Mouse (Mus musculus): ENCODE measurements around the gene Pcbp4. TPM values are rescaled to one million over a fixed set of nuclear protein-coding genes. Genes with fewer than 3 reads are reported as not detected.

Pcbp4 gene
- polyA plus RNA-seq, 1 experiment from 2014 or later = 242 TPM

DNA sequence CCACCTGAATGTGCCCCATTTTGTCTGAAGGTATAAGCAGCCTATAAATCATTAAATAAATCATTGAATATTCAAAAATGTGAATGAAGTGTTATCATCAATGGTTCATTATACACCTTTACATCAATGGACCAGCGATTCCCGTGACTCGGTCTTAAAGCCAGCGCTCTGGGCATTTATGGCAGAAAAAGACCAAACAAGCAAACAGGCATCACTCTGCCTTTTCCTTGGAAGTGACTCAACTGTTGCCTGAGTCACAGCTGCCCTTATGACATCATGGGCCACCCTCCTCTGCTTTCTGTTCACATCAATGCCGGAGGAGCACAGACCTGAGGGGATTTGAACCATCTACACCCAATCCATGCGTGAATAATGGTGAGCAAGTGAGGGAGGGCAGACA lies 46.6 kb downstream of the Pcbp4 start, which contains the start of gene Iqcf1:
Iqcf1 (plus strand) TSS at position 301 of the 400 bp plus-strand sequence.
- H3K27ac ChIP-seq (ENCODE audit: low read length) = no peak within 1 kb of the TSS
- no peaks in the 10 kb centered on the region for H3K9me3 ChIP-seq (replicated peaks; ENCODE audit: control insufficient read depth, low read length, poor library complexity, severe bottlenecking)
- H3K4me2 ChIP-seq (ENCODE audit: low read length) = no peak within 1 kb of the TSS
- WGBS = 92% methylated on average over 6 of the region's 6 CpGs
- H3K27me3 ChIP-seq (ENCODE audit: control insufficient read depth, insufficient read depth, low read depth, low read length) = no peaks in the 10 kb centered on the region
- H3K36me3 ChIP-seq (ENCODE audit: control insufficient read depth, insufficient read depth, low read length) = no peaks in the 10 kb centered on the region
- H3K4me3 ChIP-seq (ENCODE audit: low read depth, low read length) = no peak within 1 kb of the TSS
- no peak for ATAC-seq
- no peak within 1 kb of the TSS for H3K9ac ChIP-seq (ENCODE audit: low read depth, low read length)
- no peaks in the 10 kb centered on the region for H3K4me1 ChIP-seq (ENCODE audit: control insufficient read depth, insufficient read depth, low read length)

- WGBS = 89% methylated on average over 22 of the region's 22 CpGs
- H3K4me3 ChIP-seq (ENCODE audit: low read depth, low read length) = no peak overlapping the region
- H3K9ac ChIP-seq (ENCODE audit: low read depth, low read length) = no peak overlapping the region
- H3K4me2 ChIP-seq (ENCODE audit: low read length) = no peak overlapping the region
- ATAC-seq = no peak
- no peaks in the 10 kb centered on the region for H3K36me3 ChIP-seq (ENCODE audit: control insufficient read depth, insufficient read depth, low read length)
- H3K27me3 ChIP-seq (ENCODE audit: control insufficient read depth, insufficient read depth, low read depth, low read length) = no peaks in the 10 kb centered on the region
- no peaks in the 10 kb centered on the region for H3K9me3 ChIP-seq (replicated peaks; ENCODE audit: control insufficient read depth, low read length, poor library complexity, severe bottlenecking)
- no peak overlapping the region for H3K27ac ChIP-seq (ENCODE audit: low read length)
- no peaks in the 10 kb centered on the region for H3K4me1 ChIP-seq (ENCODE audit: control insufficient read depth, insufficient read depth, low read length)
Observed at GRCm38 (mm10) chr9:106501846-106502245, 48.8 kb downstream of the Pcbp4 start.

GRCm38 (mm10) chr9:106504246-106504645 lies 51.2 kb downstream of the Pcbp4 start:
- Histone ChIP-seq H3K36me3 (ENCODE audit: control insufficient read depth, insufficient read depth, low read length) (no peaks in the 10 kb centered on the region), H3K27me3 (ENCODE audit: control insufficient read depth, insufficient read depth, low read depth, low read length) (no peaks in the 10 kb centered on the region), H3K4me3 (ENCODE audit: low read depth, low read length) (no peak overlapping the region), H3K27ac (ENCODE audit: low read length) (no peak overlapping the region), H3K9ac (ENCODE audit: low read depth, low read length) (no peak overlapping the region), H3K4me1 (ENCODE audit: control insufficient read depth, insufficient read depth, low read length) (no peaks in the 10 kb centered on the region), H3K9me3 (replicated peaks; ENCODE audit: control insufficient read depth, low read length, poor library complexity, severe bottlenecking) (no peaks in the 10 kb centered on the region), H3K4me2 (ENCODE audit: low read length) (no peak overlapping the region)
- no peak for ATAC-seq
- WGBS = 80% methylated on average over 6 of the region's 6 CpGs

- H3K4me3 ChIP-seq (ENCODE audit: low read depth, low read length) = no peak overlapping the region
- no peaks in the 10 kb centered on the region for H3K27me3 ChIP-seq (ENCODE audit: control insufficient read depth, insufficient read depth, low read depth, low read length)
- no peak overlapping the region for H3K4me2 ChIP-seq (ENCODE audit: low read length)
- 95% methylated on average over 10 of the region's 10 CpGs for WGBS
- no peak overlapping the region for H3K9ac ChIP-seq (ENCODE audit: low read depth, low read length)
- H3K4me1 ChIP-seq (ENCODE audit: control insufficient read depth, insufficient read depth, low read length) = no peaks in the 10 kb centered on the region
- H3K27ac ChIP-seq (ENCODE audit: low read length) = no peak overlapping the region
- ATAC-seq = no peak
- no peaks in the 10 kb centered on the region for H3K9me3 ChIP-seq (replicated peaks; ENCODE audit: control insufficient read depth, low read length, poor library complexity, severe bottlenecking)
- no peaks in the 10 kb centered on the region for H3K36me3 ChIP-seq (ENCODE audit: control insufficient read depth, insufficient read depth, low read length)
Observed at GRCm38 (mm10) chr9:106509356-106509755, 56.3 kb downstream of the Pcbp4 start.

DNA sequence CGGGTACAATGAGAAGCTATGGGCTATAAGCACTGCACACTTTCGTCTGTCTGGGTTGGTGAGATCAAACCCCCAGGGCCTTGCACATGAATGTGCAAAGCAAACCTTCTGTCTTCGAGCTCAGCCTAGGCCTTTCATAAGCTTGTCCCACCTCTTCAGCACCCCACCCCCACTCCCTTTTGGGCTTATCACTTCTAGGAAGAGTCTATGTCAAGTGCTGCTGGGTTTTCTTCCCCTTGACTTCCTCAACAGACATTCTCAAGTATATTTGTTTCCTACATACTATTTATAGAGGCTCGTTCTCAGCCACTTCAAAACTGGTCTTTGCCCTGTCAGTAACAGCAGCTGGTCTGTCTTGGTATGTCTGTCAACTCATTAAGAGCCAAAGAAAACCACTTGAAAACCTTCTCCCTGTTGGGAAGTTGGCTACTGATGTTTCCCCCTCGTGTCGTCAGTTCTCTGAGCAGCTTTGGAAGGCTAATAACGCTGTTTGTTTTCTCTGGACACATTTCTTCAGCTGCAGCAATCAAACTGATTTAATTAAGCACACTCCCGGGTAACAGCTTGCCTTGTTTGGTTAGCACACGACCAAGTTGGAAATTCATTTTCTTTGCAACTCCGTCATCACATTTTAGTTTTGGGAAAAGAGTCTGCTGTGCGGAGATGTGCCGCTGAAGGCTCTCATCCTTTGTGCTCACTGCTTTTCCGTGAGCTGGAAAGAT lies 59.8 kb downstream of the Pcbp4 start:
- H3K36me3 ChIP-seq (ENCODE audit: control insufficient read depth, insufficient read depth, low read length) = no peaks in the 10 kb centered on the region
- H3K9me3 ChIP-seq (replicated peaks; ENCODE audit: control insufficient read depth, low read length, poor library complexity, severe bottlenecking) = no peaks in the 10 kb centered on the region
- no peaks in the 10 kb centered on the region for H3K27me3 ChIP-seq (ENCODE audit: control insufficient read depth, insufficient read depth, low read depth, low read length)
- no peak for ATAC-seq
- no peak overlapping the region for H3K4me2 ChIP-seq (ENCODE audit: low read length)
- H3K4me1 ChIP-seq (ENCODE audit: control insufficient read depth, insufficient read depth, low read length) = no peaks in the 10 kb centered on the region
- no peak overlapping the region for H3K9ac ChIP-seq (ENCODE audit: low read depth, low read length)
- H3K4me3 ChIP-seq (ENCODE audit: low read depth, low read length) = no peak overlapping the region
- 63% methylated on average over 13 of the region's 13 CpGs for WGBS
- H3K27ac ChIP-seq (ENCODE audit: low read length) = no peak overlapping the region

GRCm38 (mm10) chr9:106513566-106513965 lies 60.5 kb downstream of the Pcbp4 start:
- no peak for ATAC-seq
- 79% methylated on average over 6 of the region's 6 CpGs for WGBS

More at GRCm38 (mm10) chr9:106513566-106513965, 60.5 kb downstream of the Pcbp4 start:
- no peaks in the 10 kb centered on the region for H3K36me3 ChIP-seq (ENCODE audit: control insufficient read depth, insufficient read depth, low read length)
- H3K9me3 ChIP-seq (replicated peaks; ENCODE audit: control insufficient read depth, low read length, poor library complexity, severe bottlenecking) = no peaks in the 10 kb centered on the region
- no peak overlapping the region for H3K9ac ChIP-seq (ENCODE audit: low read depth, low read length)
- no peaks in the 10 kb centered on the region for H3K27me3 ChIP-seq (ENCODE audit: control insufficient read depth, insufficient read depth, low read depth, low read length)
- no peaks in the 10 kb centered on the region for H3K4me1 ChIP-seq (ENCODE audit: control insufficient read depth, insufficient read depth, low read length)
- H3K4me3 ChIP-seq (ENCODE audit: low read depth, low read length) = no peak overlapping the region
- no peak overlapping the region for H3K4me2 ChIP-seq (ENCODE audit: low read length)
- no peak overlapping the region for H3K27ac ChIP-seq (ENCODE audit: low read length)

Other genes starting within 250 kb of the Pcbp4 start
- not detected in 2 replicates for gene Tlr9, start 230.7 kb upstream of the Pcbp4 start, polyA plus RNA-seq (2015; fragmentation: Nextera tagmentation; extraction: Ambion mirVana)
- 108 and 112 TPM in 2 replicates for gene Alas1, start 204.6 kb upstream of the Pcbp4 start, polyA plus RNA-seq (2015; fragmentation: Nextera tagmentation; extraction: Ambion mirVana)
- 8.0 and 9.0 TPM in 2 replicates for gene Poc1a, start 172.2 kb upstream of the Pcbp4 start, polyA plus RNA-seq (2015; fragmentation: Nextera tagmentation; extraction: Ambion mirVana)
- gene Dusp7, start 84.7 kb upstream of the Pcbp4 start, polyA plus RNA-seq (2015; fragmentation: Nextera tagmentation; extraction: Ambion mirVana) = 12.3 and 13.2 TPM in 2 replicates
- gene Rpl29, start 23.8 kb upstream of the Pcbp4 start, polyA plus RNA-seq (2015; fragmentation: Nextera tagmentation; extraction: Ambion mirVana) = 551 and 555 TPM in 2 replicates
- gene Acy1, start 15.0 kb upstream of the Pcbp4 start, polyA plus RNA-seq (2015; fragmentation: Nextera tagmentation; extraction: Ambion mirVana) = 19.8 and 21.6 TPM in 2 replicates
- gene Abhd14b, start 5.8 kb upstream of the Pcbp4 start, polyA plus RNA-seq (2015; fragmentation: Nextera tagmentation; extraction: Ambion mirVana) = 8.8 and 10.6 TPM in 2 replicates
- gene Abhd14a, start 5.6 kb upstream of the Pcbp4 start, polyA plus RNA-seq (2015; fragmentation: Nextera tagmentation; extraction: Ambion mirVana) = 71.9 and 82.0 TPM in 2 replicates
- 0.78 and 0.98 TPM in 2 replicates for gene Gpr62, start 12.6 kb downstream of the Pcbp4 start, polyA plus RNA-seq (2015; fragmentation: Nextera tagmentation; extraction: Ambion mirVana)
- gene Rrp9, start 22.7 kb downstream of the Pcbp4 start, polyA plus RNA-seq (2015; fragmentation: Nextera tagmentation; extraction: Ambion mirVana) = 48.3 and 48.5 TPM in 2 replicates
- gene Parp3, start 23.7 kb downstream of the Pcbp4 start, polyA plus RNA-seq (2015; fragmentation: Nextera tagmentation; extraction: Ambion mirVana) = 0.73 and 0.89 TPM in 2 replicates
- not detected in 2 replicates for gene Iqcf1, start 46.7 kb downstream of the Pcbp4 start, polyA plus RNA-seq (2015; fragmentation: Nextera tagmentation; extraction: Ambion mirVana)
- not detected in 2 replicates for gene Iqcf5, start 61.3 kb downstream of the Pcbp4 start, polyA plus RNA-seq (2015; fragmentation: Nextera tagmentation; extraction: Ambion mirVana)
- not detected in 2 replicates for gene Iqcf3, start 108.3 kb downstream of the Pcbp4 start, polyA plus RNA-seq (2015; fragmentation: Nextera tagmentation; extraction: Ambion mirVana)
- not detected in 2 replicates for gene Iqcf4, start 117.7 kb downstream of the Pcbp4 start, polyA plus RNA-seq (2015; fragmentation: Nextera tagmentation; extraction: Ambion mirVana)
- not detected in 2 replicates for gene Iqcf6, start 173.3 kb downstream of the Pcbp4 start, polyA plus RNA-seq (2015; fragmentation: Nextera tagmentation; extraction: Ambion mirVana)
- 24.3 and 24.6 TPM in 2 replicates for gene Grm2, start 202.8 kb downstream of the Pcbp4 start, polyA plus RNA-seq (2015; fragmentation: Nextera tagmentation; extraction: Ambion mirVana)
- gene Tex264, start 232.6 kb downstream of the Pcbp4 start, polyA plus RNA-seq (2015; fragmentation: Nextera tagmentation; extraction: Ambion mirVana) = 67.0 and 75.7 TPM in 2 replicates

Measured in midbrain, embryonic 16.5 days (tissue).